In genomic region chr4:63026286-63026685, GRCm38 (mm10) we compare ENCODE assay signal across 24 mouse cellular contexts.
DNase-seq lines count a peak whose midpoint lies in the region; ATAC-seq and TF ChIP-seq lines count a peak whose summit lies in the region.
"Had no signal": no experiment of that assay in that cellular context is flagged by ENCODE, and none has a peak within 500 bp of the region (broad histone marks: within the 10 kb centered on the region; RNA-seq: fewer than 3 reads in every experiment).

No protein-coding gene starts in this region.

- H3K4me2 ChIP-seq in hindbrain, postnatal 0 days (ENCODE audit: low read depth, low read length) = no peak overlapping the region
- no peak overlapping the region for H3K4me2 ChIP-seq in hindbrain, embryonic 12.5 days (replicated peaks)
- H3K4me2 ChIP-seq in kidney, embryonic 14.5 days (replicated peaks; ENCODE audit: low read depth, low read length) = no peak overlapping the region
- H3K4me2 ChIP-seq: embryonic facial prominence, embryonic 15.5 days; heart, embryonic 12.5 days; hindbrain, embryonic 15.5 days; liver, embryonic 13.5 days; lung, embryonic 14.5 days had no signal

- no peak overlapping the region for H3K27ac ChIP-seq in hindbrain, postnatal 0 days
- no peak overlapping the region for H3K27ac ChIP-seq in hindbrain, embryonic 12.5 days
- no peak overlapping the region for H3K27ac ChIP-seq in kidney, embryonic 14.5 days (ENCODE audit: low read depth, low read length)
- H3K27ac ChIP-seq: embryonic facial prominence, embryonic 15.5 days; hindbrain, embryonic 15.5 days; left cerebral cortex, adult 2 months; liver, embryonic 13.5 days; macrophage had no signal

- no peaks in the 10 kb centered on the region for H3K9me3 ChIP-seq in hindbrain, postnatal 0 days (ENCODE audit: low read length)
- H3K9me3 ChIP-seq in hindbrain, embryonic 12.5 days (replicated peaks) = 0 out of 2 replicates have a peak, but pooled peaks cover 3% of the 10 kb centered on the region
- H3K9me3 ChIP-seq in kidney, embryonic 14.5 days (ENCODE audit: control insufficient read depth, low read length) = no peaks in the 10 kb centered on the region
- H3K9me3 ChIP-seq: embryonic facial prominence, embryonic 15.5 days; heart, embryonic 12.5 days; hindbrain, embryonic 15.5 days; liver, embryonic 13.5 days had no signal

- 88% methylated on average over 3 of the region's 3 CpGs for WGBS in hindbrain, postnatal 0 days
- WGBS in hindbrain, embryonic 12.5 days = 93% methylated on average over 3 of the region's 3 CpGs
- WGBS in kidney, embryonic 14.5 days = 96% methylated on average over 3 of the region's 3 CpGs

- no peaks in the 10 kb centered on the region for H3K36me3 ChIP-seq in hindbrain, postnatal 0 days (ENCODE audit: insufficient read depth, low read length)
- H3K36me3 ChIP-seq in hindbrain, embryonic 12.5 days = no peaks in the 10 kb centered on the region
- H3K36me3 ChIP-seq in kidney, embryonic 14.5 days (ENCODE audit: control insufficient read depth, insufficient read depth, low read length) = 0 out of 2 replicates have a peak, but pooled peaks cover 2% of the 10 kb centered on the region
- H3K36me3 ChIP-seq: embryonic facial prominence, embryonic 15.5 days; G1E; heart, embryonic 12.5 days; hindbrain, embryonic 15.5 days; liver, embryonic 13.5 days had no signal

- ATAC-seq in hindbrain, postnatal 0 days = peak; percentile 30; the same call in 1 of the 2 replicates
- no peak for ATAC-seq in hindbrain, embryonic 12.5 days (ENCODE audit: low FRiP score)
- ATAC-seq in kidney, embryonic 14.5 days (ENCODE audit: low FRiP score, low TSS enrichment) = no peak
- ATAC-seq: forebrain, embryonic 16.5 days; Patski had no signal

- no peak for TF ChIP-seq CTCF in hindbrain, postnatal 0 days (IDR thresholded peaks at IDR 0.05; ENCODE audit: low read depth)

- H3K9ac ChIP-seq in hindbrain, postnatal 0 days (replicated peaks; ENCODE audit: low read length) = no peak overlapping the region
- H3K9ac ChIP-seq in hindbrain, embryonic 12.5 days = no peak overlapping the region
- H3K9ac ChIP-seq in kidney, embryonic 14.5 days (ENCODE audit: low read depth, low read length) = no peak overlapping the region
- H3K9ac ChIP-seq: embryonic facial prominence, embryonic 15.5 days; heart, embryonic 12.5 days; hindbrain, embryonic 15.5 days; liver, embryonic 13.5 days; lung, embryonic 14.5 days had no signal

- H3K4me1 ChIP-seq in hindbrain, postnatal 0 days (ENCODE audit: insufficient read depth, low read length) = no peaks in the 10 kb centered on the region
- peaks cover 7% of the 10 kb centered on the region for H3K4me1 ChIP-seq in hindbrain, embryonic 12.5 days
- H3K4me1 ChIP-seq in kidney, embryonic 14.5 days (ENCODE audit: control insufficient read depth, insufficient read depth, low read length) = peaks cover 23% of the 10 kb centered on the region

- DNase-seq in hindbrain, postnatal 0 days (ENCODE audit: low spot score) = no peak
- DNase-seq in kidney, postnatal 14 days = peak; percentile 58
- DNase-seq in testis, postnatal 10 days (ENCODE audit: low spot score) = peak; percentile 39
- DNase-seq in testis, postnatal 14 days (ENCODE audit: low spot score) = no peak
- no peak for DNase-seq in gastrocnemius, postnatal 10 days
- DNase-seq: adrenal gland, postnatal 36 days; B cell, adult 2 months; cerebellum, adult 9-10 months; gastrocnemius, postnatal 14 days; heart, adult 18-20 months; heart, postnatal 14 days; layer of hippocampus, adult 9-11 months; liver, embryonic 13.5 days; lung, embryonic 14.5 days had no signal

- no peaks in the 10 kb centered on the region for H3K27me3 ChIP-seq in hindbrain, postnatal 0 days (ENCODE audit: insufficient read depth, low read length)
- no peaks in the 10 kb centered on the region for H3K27me3 ChIP-seq in hindbrain, embryonic 12.5 days
- no peaks in the 10 kb centered on the region for H3K27me3 ChIP-seq in kidney, embryonic 14.5 days (ENCODE audit: control insufficient read depth, insufficient read depth, low read length)
- H3K27me3 ChIP-seq: embryonic facial prominence, embryonic 15.5 days; heart, embryonic 12.5 days; hindbrain, embryonic 15.5 days; liver, embryonic 13.5 days; Patski had no signal

- no peak overlapping the region for H3K4me3 ChIP-seq in hindbrain, postnatal 0 days (ENCODE audit: low read length)
- no peak overlapping the region for H3K4me3 ChIP-seq in hindbrain, embryonic 12.5 days
- H3K4me3 ChIP-seq in kidney, embryonic 14.5 days (ENCODE audit: low read length) = no peak overlapping the region
- H3K4me3 ChIP-seq: embryonic facial prominence, embryonic 15.5 days; heart, embryonic 12.5 days; hindbrain, embryonic 15.5 days; left cerebral cortex, adult 2 months; liver, embryonic 13.5 days had no signal

Comparison
In these comparisons a context has a peak if more than half of its experiments do, and no peak if none do; other contexts are left out.
1. DNase-seq: peak in kidney, postnatal 14 days (single experiment) and testis, postnatal 10 days (single experiment); none in hindbrain, postnatal 0 days (single experiment), testis, postnatal 14 days (single experiment) and gastrocnemius, postnatal 10 days (single experiment).